Mouse (Mus musculus): Measurements from ENCODE around the gene Dnah14. TPM values are rescaled to one million over a fixed set of nuclear protein-coding genes. Genes with fewer than 3 reads are reported as not detected.

Gene Dnah14
- total and polyA plus RNA-seq, 2 experiments from 2014 or later: under 0.01 to 0.70 TPM

DNA sequence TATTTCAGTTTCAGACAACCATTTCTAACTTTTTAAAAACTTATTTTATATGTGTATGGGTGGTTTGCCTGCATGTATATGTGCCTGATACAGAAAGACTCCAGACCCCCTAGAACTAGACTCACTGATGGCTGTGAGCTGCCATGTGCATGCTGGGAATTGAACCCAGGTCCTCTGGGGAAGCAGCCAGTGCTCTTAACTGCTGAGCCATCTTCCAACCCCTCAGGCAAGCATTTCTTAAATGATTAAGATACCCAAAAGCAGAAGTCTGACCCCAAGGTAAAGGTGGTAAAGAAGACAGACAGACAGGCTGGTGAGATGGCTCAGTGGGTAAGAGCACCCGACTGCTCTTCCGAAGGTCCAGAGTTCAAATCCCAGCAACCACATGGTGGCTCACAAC is 278.5 kb downstream of the Dnah14 start:
- Histone ChIP-seq H3K4me1 (ENCODE audit: insufficient read depth, low read length) (no peaks in the 10 kb centered on the region), H3K4me2 (ENCODE audit: low read depth, low read length, poor library complexity, severe bottlenecking) (no peak overlapping the region), H3K9me3 (ENCODE audit: low read length) (no peaks in the 10 kb centered on the region), H3K4me3 (ENCODE audit: low read depth, low read length) (no peak overlapping the region), H3K27ac (ENCODE audit: low read depth, low read length) (no peak overlapping the region), H3K27me3 (ENCODE audit: insufficient read depth, low read length) (no peaks in the 10 kb centered on the region), H3K36me3 (ENCODE audit: insufficient read depth, low read length) (no peaks in the 10 kb centered on the region), H3K9ac (replicated peaks; ENCODE audit: low read length, poor library complexity, severe bottlenecking) (no peak overlapping the region)
- DNase-seq (ENCODE audit: low spot score) (no peak), ATAC-seq (ENCODE audit: low FRiP score) (no peak)
- 94% methylated on average over 2 of the region's 2 CpGs for WGBS
- TF ChIP-seq CTCF (IDR thresholded peaks at IDR 0.05): no peak

DNA sequence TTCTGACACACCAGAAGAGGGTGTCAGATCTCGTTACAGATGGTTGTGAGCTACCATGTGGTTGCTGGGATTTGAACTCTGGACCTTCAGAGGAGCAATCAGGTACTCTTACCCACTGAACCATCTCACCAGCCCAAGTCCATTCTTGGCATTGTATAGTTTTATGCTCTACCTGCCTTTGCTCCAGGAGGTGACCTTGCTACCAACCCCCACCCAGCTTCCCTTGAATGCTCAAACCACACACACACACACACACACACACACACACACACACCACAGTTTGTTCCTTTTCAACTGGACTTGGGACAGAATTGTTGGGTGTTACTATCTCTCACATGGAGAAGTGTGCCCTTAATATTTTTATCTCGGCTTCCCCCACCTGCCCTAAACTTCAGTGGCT is 280.0 kb downstream of the Dnah14 start:
- Histone ChIP-seq H3K4me2 (ENCODE audit: low read depth, low read length, poor library complexity, severe bottlenecking) (no peak overlapping the region), H3K9me3 (ENCODE audit: low read length) (no peaks in the 10 kb centered on the region), H3K27me3 (ENCODE audit: insufficient read depth, low read length) (no peaks in the 10 kb centered on the region), H3K4me1 (ENCODE audit: insufficient read depth, low read length) (no peaks in the 10 kb centered on the region), H3K36me3 (ENCODE audit: insufficient read depth, low read length) (no peaks in the 10 kb centered on the region), H3K9ac (replicated peaks; ENCODE audit: low read length, poor library complexity, severe bottlenecking) (no peak overlapping the region), H3K27ac (ENCODE audit: low read depth, low read length) (no peak overlapping the region), H3K4me3 (ENCODE audit: low read depth, low read length) (no peak overlapping the region)
- 80% methylated on average over 2 of the region's 2 CpGs for WGBS
- TF ChIP-seq CTCF (IDR thresholded peaks at IDR 0.05): no peak
- DNase-seq (ENCODE audit: low spot score) (no peak), ATAC-seq (ENCODE audit: low FRiP score) (no peak)

DNA sequence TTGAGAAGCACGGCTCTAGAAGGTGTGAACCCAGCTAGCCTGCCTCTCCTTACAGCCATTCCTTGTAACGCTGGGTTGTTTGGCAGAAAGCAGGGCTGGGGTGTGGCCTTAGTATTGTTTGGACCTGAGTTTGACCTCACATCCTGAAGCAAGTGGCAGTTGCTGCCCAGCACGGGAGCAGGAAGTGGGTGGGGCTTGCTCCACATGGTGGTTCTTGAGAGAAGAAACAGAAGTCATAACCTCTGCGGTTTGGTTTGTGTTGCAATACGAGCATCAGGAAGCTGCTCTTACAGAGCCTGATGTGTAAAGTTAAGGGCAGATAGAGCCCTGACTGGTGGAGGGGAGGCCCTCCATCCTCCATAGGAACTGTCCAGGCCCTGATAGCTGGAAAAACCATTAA is 284.3 kb downstream of the Dnah14 start:
- 60% methylated on average over 5 of the region's 5 CpGs for WGBS
- no peak overlapping the region for H3K9ac ChIP-seq (replicated peaks; ENCODE audit: low read length, poor library complexity, severe bottlenecking)
- H3K4me1 ChIP-seq (ENCODE audit: insufficient read depth, low read length): no peaks in the 10 kb centered on the region
- no peak overlapping the region for H3K27ac ChIP-seq (ENCODE audit: low read depth, low read length)
- ATAC-seq (ENCODE audit: low FRiP score): no peak
- no peak overlapping the region for H3K4me2 ChIP-seq (ENCODE audit: low read depth, low read length, poor library complexity, severe bottlenecking)
- no peak for DNase-seq (ENCODE audit: low spot score)
- H3K27me3 ChIP-seq (ENCODE audit: insufficient read depth, low read length): no peaks in the 10 kb centered on the region
- no peaks in the 10 kb centered on the region for H3K36me3 ChIP-seq (ENCODE audit: insufficient read depth, low read length)
- H3K9me3 ChIP-seq (ENCODE audit: low read length): no peaks in the 10 kb centered on the region
- no peak for TF ChIP-seq CTCF (IDR thresholded peaks at IDR 0.05)
- no peak overlapping the region for H3K4me3 ChIP-seq (ENCODE audit: low read depth, low read length)

DNA sequence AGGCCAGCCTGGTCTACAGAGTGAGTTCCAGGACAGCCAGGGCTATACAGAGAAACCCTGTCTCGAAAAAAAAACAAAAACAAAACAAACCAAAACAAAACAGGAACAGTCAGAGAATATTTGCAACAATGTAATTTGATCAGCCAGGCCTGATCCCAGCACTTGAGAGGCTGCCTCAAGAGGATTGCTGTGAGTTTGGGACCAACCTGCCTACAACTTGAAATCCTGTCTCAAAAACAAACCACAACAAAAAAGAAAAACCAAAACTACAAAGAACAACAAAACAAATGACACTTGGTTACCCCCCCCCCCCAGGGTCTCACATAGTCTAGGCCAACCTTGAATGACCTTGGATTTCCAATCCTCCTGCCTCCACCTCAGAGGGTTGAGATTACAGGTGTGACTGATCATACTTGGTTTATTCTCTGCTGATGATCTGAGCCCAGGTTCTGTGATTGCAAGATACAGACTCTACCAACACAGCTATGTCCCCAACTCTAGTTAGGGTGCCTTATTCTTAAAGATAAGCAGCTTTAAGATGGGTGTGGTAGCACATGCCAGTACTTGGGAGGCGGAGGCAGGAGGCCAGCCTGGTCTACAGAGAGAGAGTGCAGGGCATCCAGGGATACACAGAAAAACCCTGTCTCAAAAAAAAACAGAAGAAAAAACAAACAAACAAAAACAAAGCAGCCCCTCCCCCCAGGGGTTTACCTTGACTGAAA is 285.0 kb downstream of the Dnah14 start:
- Histone ChIP-seq H3K9ac (replicated peaks; ENCODE audit: low read length, poor library complexity, severe bottlenecking) (no peak overlapping the region), H3K36me3 (ENCODE audit: insufficient read depth, low read length) (no peaks in the 10 kb centered on the region), H3K4me1 (ENCODE audit: insufficient read depth, low read length) (no peaks in the 10 kb centered on the region), H3K27ac (ENCODE audit: low read depth, low read length) (no peak overlapping the region), H3K4me2 (ENCODE audit: low read depth, low read length, poor library complexity, severe bottlenecking) (no peak overlapping the region), H3K27me3 (ENCODE audit: insufficient read depth, low read length) (no peaks in the 10 kb centered on the region), H3K4me3 (ENCODE audit: low read depth, low read length) (no peak overlapping the region), H3K9me3 (ENCODE audit: low read length) (no peaks in the 10 kb centered on the region)
- TF ChIP-seq CTCF (IDR thresholded peaks at IDR 0.05): no peak
- DNase-seq (ENCODE audit: low spot score): no peak
- WGBS: 87% methylated on average over 2 of the region's 2 CpGs
- no peak for ATAC-seq (ENCODE audit: low FRiP score)

DNA sequence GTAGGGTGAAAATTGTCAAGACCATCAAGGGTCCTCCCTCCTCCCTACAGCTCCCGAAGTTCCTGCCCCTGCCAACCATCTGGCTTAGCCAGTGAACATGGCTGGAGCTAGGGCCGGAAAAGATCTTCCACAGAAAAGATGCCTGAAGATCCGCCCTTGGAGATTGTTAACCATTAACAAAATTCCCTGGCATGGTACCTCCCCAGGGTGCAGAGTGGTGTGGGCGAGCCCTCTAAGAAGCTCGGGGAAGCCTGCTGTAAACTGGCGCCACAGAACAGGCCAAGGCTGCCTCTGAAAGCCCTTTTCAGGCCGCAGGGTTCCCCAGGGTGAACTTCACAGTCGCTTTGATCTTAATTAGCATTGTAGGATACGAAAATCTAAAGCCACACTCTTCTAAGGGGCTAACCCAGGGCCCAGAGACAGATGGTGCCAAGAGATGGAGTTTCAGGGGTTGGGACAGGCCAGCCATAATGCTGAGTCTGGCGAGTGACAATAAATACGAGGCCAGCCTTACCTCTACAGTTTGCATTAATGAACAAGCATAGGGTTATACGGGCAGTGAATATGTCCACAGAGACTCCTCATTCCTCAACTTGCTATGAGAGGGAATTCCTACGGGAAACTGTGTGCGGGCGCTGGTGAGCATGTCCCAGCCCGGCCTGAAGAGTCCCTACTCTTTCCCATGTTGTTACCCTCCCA is 286.5 kb downstream of the Dnah14 start:
- Histone ChIP-seq H3K4me3 (ENCODE audit: low read depth, low read length) (no peak overlapping the region), H3K9me3 (ENCODE audit: low read length) (no peaks in the 10 kb centered on the region)
- DNase-seq (ENCODE audit: low spot score): no peak

DNA sequence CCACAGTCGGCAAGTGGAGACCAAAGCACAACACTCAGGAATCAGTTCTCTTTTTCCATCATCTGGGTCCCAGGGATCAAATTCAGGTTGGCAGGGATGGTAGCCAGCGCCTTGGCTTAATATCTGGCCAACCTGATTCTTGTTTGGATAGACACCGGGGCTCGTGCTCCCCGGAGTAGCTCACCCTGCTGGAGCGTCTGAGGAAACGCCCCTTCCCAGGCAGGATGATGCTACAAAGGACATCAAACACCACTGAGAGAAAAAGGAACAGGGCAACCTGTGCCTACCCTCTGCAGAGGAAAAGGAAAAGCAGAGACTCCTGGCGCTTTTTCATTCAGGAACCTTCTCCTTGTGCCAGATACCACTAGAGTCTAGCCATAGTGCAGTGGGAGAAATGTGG is 287.1 kb downstream of the Dnah14 start:
- Histone ChIP-seq H3K27me3 (ENCODE audit: insufficient read depth, low read length) (no peaks in the 10 kb centered on the region), H3K9ac (replicated peaks; ENCODE audit: low read length, poor library complexity, severe bottlenecking) (no peak overlapping the region), H3K4me2 (ENCODE audit: low read depth, low read length, poor library complexity, severe bottlenecking) (no peak overlapping the region), H3K27ac (ENCODE audit: low read depth, low read length) (no peak overlapping the region), H3K4me3 (ENCODE audit: low read depth, low read length) (no peak overlapping the region), H3K4me1 (ENCODE audit: insufficient read depth, low read length) (no peaks in the 10 kb centered on the region), H3K36me3 (ENCODE audit: insufficient read depth, low read length) (no peaks in the 10 kb centered on the region), H3K9me3 (ENCODE audit: low read length) (no peaks in the 10 kb centered on the region)
- TF ChIP-seq CTCF (IDR thresholded peaks at IDR 0.05): no peak
- WGBS: 40% methylated on average over 8 of the region's 8 CpGs
- ATAC-seq (ENCODE audit: low FRiP score): no peak
- DNase-seq (ENCODE audit: low spot score): no peak

More for the DNA sequence above, 286.5 kb downstream of the Dnah14 start:
- no peaks in the 10 kb centered on the region for H3K4me1 ChIP-seq (ENCODE audit: insufficient read depth, low read length)
- no peak overlapping the region for H3K4me2 ChIP-seq (ENCODE audit: low read depth, low read length, poor library complexity, severe bottlenecking)
- TF ChIP-seq CTCF (IDR thresholded peaks at IDR 0.05): no peak
- 43% methylated on average over 16 of the region's 16 CpGs for WGBS
- H3K27ac ChIP-seq (ENCODE audit: low read depth, low read length): no peak overlapping the region
- H3K9ac ChIP-seq (replicated peaks; ENCODE audit: low read length, poor library complexity, severe bottlenecking): no peak overlapping the region
- no peak for ATAC-seq (ENCODE audit: low FRiP score)
- no peaks in the 10 kb centered on the region for H3K27me3 ChIP-seq (ENCODE audit: insufficient read depth, low read length)
- H3K36me3 ChIP-seq (ENCODE audit: insufficient read depth, low read length): no peaks in the 10 kb centered on the region

Other genes with a start within 250 kb of the Dnah14 start
- gene Cnih3, start 223.9 kb upstream of the Dnah14 start, total RNA-seq (2014; rRNA removed): 35.7 and 40.1 TPM in 2 replicates
- gene Cnih3, start 223.9 kb upstream of the Dnah14 start, polyA plus RNA-seq (2015; fragmentation: Nextera tagmentation; extraction: Ambion mirVana): 18.8 and 22.5 TPM in 2 replicates
- gene Ccdc121, start 65.1 kb upstream of the Dnah14 start, total RNA-seq (2014; rRNA removed): 0.14 and 0.33 TPM in 2 replicates
- 0.19 and 0.27 TPM in 2 replicates for gene Ccdc121, start 65.1 kb upstream of the Dnah14 start, polyA plus RNA-seq (2015; fragmentation: Nextera tagmentation; extraction: Ambion mirVana)